Mouse (Mus musculus): Measurements from ENCODE around the gene Mdfi.

DNA sequence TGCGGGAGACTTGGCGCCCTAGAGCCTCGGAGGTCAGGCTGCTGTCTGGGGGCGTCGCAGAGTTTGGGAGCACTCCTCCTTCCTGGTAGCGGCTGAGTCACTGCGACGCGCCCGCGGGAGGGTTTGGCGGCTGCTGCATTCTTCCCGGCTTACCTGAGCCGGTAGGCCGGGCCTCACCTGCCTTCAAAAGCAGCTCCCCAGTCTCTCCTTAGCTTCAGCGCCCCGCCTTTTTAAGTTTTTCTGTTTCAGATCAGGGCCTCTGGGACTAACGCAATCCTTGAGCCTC lies at the start of gene Mdfi:
- no peak for TF ChIP-seq CTCF (IDR thresholded peaks at IDR 0.05; ENCODE audit: low read depth)
- no peak for TF ChIP-seq EP300 (optimal IDR thresholded peaks at IDR 0.05)

All from stomach, postnatal 0 days (tissue).